Mouse (Mus musculus): Measurements from ENCODE around the gene Mvb12a.

DNA sequence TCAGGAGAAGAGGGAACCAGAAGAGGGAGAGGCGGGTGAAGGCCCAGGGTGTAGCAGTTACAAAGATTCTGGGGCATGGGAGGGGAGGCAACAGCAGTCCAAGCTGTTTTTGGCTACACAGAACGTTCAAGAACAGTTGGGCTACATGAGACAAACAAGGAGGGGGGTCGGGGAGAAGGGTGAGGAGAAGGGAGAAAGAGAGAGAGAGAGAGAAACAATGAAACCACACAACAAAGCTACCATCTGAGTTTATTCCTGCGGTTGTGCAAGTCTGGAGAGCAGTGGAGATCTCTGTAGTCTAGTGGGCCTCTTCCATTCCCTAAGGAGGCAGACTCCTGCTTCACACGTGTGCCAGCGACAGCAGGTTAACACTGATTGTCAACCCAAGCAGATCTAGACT, 11.3 kb downstream of the Mvb12a start:
- TF ChIP-seq POLR2A (IDR thresholded peaks at IDR 0.05; ENCODE audit: insufficient read depth, low read depth, low read length) (no peak), CTCF (IDR thresholded peaks at IDR 0.05) (no peak)

Measured in heart, adult 2 months (tissue).